Mouse (Mus musculus) bone marrow, adult 2 months (tissue): ENCODE results near the gene Ddc.

ENCODE experiments used
- CTCF ChIP-seq: fragments of 200-500 bp; IDR thresholded peaks from 2 replicates; pipeline ENCODE4 v1.5.1; 2011; ENCODE audit warnings: low read length, control low read depth; ENCODE audit not compliant: control insufficient read depth, insufficient read depth
- POLR2A ChIP-seq: fragments of 200-500 bp; IDR thresholded peaks from 2 replicates; pipeline ENCODE4 v1.6.1; 2011; ENCODE audit warnings: low read depth, mild to moderate bottlenecking, control low read depth, low read length, borderline replicate concordance; ENCODE audit not compliant: control insufficient read depth

- no peak for TF ChIP-seq POLR2A
- no peak for TF ChIP-seq CTCF
Measured at GRCm38 (mm10) chr11:11888051-11888450, 9.9 kb downstream of the Ddc start.
